Mouse (Mus musculus) heart, adult 2 months (tissue): ENCODE measurements at regions not wholly inside any gene's neighbourhood (a gene's known extent, or its start where the extent isn't known, plus 50 kb on each side); places are given as distances from the start of the nearest gene placed in this dataset.

Source experiments
- DNase-seq, 2 experiments: peaks; one replicate each; pipeline ENCODE4 v3.0.0; 2021
- H3K27ac ChIP-seq: fragments of 200-600 bp; 2 replicates; pipeline ENCODE4 v1.8.1; 2022
- H3K27me3 ChIP-seq: fragments of 200-500 bp; 2 replicates; pipeline ENCODE4 v1.6.1; 2012; ENCODE audit warnings: mild to moderate bottlenecking, low read length, inconsistent platforms, mixed read lengths; ENCODE audit not compliant: control insufficient read depth, insufficient read depth
- H3K36me3 ChIP-seq: fragments of 200-500 bp; 2 replicates; pipeline ENCODE4 v1.6.1; 2012; ENCODE audit warnings: low read length, inconsistent platforms; ENCODE audit not compliant: control insufficient read depth, insufficient read depth
- H3K4me1 ChIP-seq: fragments of 200-500 bp; 2 replicates; pipeline ENCODE4 v1.6.1; 2011; ENCODE audit warnings: low read length; ENCODE audit not compliant: control insufficient read depth, insufficient read depth
- H3K4me3 ChIP-seq: fragments of 200-600 bp; 2 replicates; pipeline ENCODE4 v1.8.1; 2022
- H3K79me2 ChIP-seq: fragments of 200-500 bp; replicated peaks from 2 replicates; pipeline ENCODE4 v1.6.1; 2012; ENCODE audit warnings: mild to moderate bottlenecking, inconsistent platforms, low read length, moderate library complexity, mixed read lengths; ENCODE audit not compliant: control insufficient read depth, insufficient read depth
- H3K9ac ChIP-seq: fragments of 200-500 bp; 2 replicates; pipeline ENCODE4 v1.6.1; 2012; ENCODE audit warnings: low read depth, mild to moderate bottlenecking, control low read depth, inconsistent platforms, low read length, mixed read lengths
- CTCF ChIP-seq: fragments of 200-600 bp; IDR thresholded peaks from 2 replicates; pipeline ENCODE4 v1.8.1; 2022; ENCODE audit warnings: antibody characterized with exemption, mild to moderate bottlenecking, moderate library complexity
- EP300 ChIP-seq: fragments of 200-500 bp; IDR thresholded peaks from 2 replicates; pipeline ENCODE4 v1.6.1; 2011; ENCODE audit warnings: low read depth, low read length, control low read depth; ENCODE audit not compliant: insufficient read depth
- POLR2A ChIP-seq: fragments of 200-500 bp; IDR thresholded peaks from 2 replicates; pipeline ENCODE4 v1.6.1; 2011; ENCODE audit warnings: mild to moderate bottlenecking, low read depth, low read length, control low read depth; ENCODE audit not compliant: insufficient read depth
- WGBS: fragments of 180-500 bp; shearing (Covaris S2); methylation state at CpG from one replicate; pipeline ENCODE4 v1.1.7; 2018; 5-methylcytosine and 5-hydroxymethylcytosine counted together
- intact Hi-C: fragments of 180-260 bp; cut with DNase I; formaldehyde crosslinking; loops from one replicate; pipeline ENCODE4 v1.15.1; 2025

DNA sequence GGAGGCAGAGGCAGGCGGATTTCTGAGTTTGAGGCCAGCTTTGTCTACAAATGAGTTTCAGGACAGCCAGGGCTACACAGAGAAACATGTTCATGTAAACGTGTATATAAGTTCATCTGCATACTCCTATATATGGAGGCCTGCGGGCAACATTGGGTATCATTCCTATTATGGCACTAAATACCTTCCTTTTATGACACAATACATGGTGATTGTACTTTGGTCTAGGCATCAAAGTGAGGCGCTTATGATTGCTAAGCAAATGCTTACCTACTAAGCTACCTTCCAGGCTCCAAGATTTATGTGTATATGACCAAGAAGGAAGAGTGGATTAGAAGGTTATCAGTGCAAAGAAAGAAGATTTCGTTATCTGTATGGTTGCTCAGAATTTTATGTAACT lies 207.1 kb downstream of the 4933402N22Rik start:
- TF ChIP-seq EP300, result no peak
- no peak for TF ChIP-seq CTCF
- intact Hi-C loops, result no loop called here

DNA sequence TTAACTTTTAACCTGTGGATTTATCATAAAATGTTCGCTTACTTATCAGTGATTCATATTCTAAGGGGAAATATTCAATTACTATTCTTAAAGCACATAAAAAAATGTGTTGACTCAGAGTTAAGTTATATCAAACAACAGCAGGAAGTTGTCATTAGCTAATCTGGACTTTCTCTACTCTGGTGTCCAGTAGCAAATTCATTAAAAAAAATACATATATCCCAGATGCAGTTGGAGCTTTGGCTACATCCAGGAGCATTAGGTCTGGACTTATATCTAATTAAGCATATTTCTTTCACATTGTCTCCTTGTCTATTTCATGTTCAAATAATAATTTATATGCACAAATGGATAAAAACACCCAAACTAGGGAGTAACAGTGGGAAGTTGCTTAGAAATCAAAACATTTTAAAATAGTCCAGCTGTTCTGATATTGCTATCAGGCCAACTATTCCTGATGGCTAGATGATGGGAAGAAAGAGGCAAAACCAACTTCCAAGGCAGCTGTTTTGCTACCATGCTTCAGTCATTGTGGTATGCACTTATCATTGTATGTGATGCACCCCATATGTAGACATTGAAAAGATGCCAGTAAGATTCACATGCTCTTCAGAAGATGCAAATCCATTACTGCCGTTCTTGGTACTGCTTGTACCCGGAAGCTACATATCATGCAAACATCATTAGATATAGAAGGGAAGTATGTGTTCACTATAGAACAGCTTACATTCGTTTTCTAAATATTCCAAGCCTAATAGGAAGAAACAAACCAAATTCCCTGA lies 209.8 kb downstream of the 4933402N22Rik start:
- no peak overlapping the region for H3K4me3 ChIP-seq
- intact Hi-C loops, result no loop called here
- DNase-seq, result no peak
- H3K4me1 ChIP-seq, result no peaks in the 10 kb centered on the region
- H3K79me2 ChIP-seq, result no peaks in the 10 kb centered on the region
- H3K27me3 ChIP-seq, result no peaks in the 10 kb centered on the region
- H3K36me3 ChIP-seq, result no peaks in the 10 kb centered on the region
- TF ChIP-seq POLR2A (no peak), EP300 (no peak), CTCF (no peak)
- 59% methylated on average over 4 of the region's 4 CpGs for WGBS
- H3K9ac ChIP-seq, result no peak overlapping the region
- H3K27ac ChIP-seq, result no peak overlapping the region

More for the DNA sequence above, 207.1 kb downstream of the 4933402N22Rik start:
- WGBS, result 85% methylated on average over 5 of the region's 5 CpGs
- H3K4me1 ChIP-seq, result no peaks in the 10 kb centered on the region
- no peak overlapping the region for H3K9ac ChIP-seq
- H3K27me3 ChIP-seq, result no peaks in the 10 kb centered on the region
- H3K27ac ChIP-seq, result no peak overlapping the region
- DNase-seq, result no peak
- H3K4me3 ChIP-seq, result no peak overlapping the region
- H3K79me2 ChIP-seq, result no peaks in the 10 kb centered on the region
- no peaks in the 10 kb centered on the region for H3K36me3 ChIP-seq

DNA sequence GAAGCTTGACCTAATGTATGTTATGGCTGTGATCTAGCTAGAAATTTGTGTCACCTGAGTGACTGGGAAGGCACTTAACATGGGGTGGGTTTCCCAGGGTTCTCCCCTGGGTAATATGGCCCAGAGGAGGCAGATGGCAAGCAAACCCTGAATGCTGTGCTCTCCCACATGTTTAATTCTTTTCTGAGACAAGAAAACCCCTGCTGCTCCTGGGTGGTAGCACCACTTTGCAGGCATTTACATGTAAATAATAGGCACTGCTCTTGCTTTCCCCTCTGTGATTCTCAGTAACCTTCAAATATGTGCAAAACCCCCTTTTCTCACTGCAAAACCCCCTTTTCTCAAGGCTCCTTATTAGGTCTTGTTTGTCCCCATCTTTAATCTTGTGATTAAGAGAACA lies 221.1 kb downstream of the 4933402N22Rik start:
- Histone ChIP-seq H3K4me1 (no peaks in the 10 kb centered on the region), H3K27ac (no peak overlapping the region), H3K27me3 (no peaks in the 10 kb centered on the region), H3K36me3 (no peaks in the 10 kb centered on the region), H3K9ac (no peak overlapping the region), H3K4me3 (no peak overlapping the region), H3K79me2 (no peaks in the 10 kb centered on the region)
- DNase-seq, result no peak
- intact Hi-C loops, result no loop called here
- TF ChIP-seq POLR2A (no peak), EP300 (no peak), CTCF (no peak)

DNA sequence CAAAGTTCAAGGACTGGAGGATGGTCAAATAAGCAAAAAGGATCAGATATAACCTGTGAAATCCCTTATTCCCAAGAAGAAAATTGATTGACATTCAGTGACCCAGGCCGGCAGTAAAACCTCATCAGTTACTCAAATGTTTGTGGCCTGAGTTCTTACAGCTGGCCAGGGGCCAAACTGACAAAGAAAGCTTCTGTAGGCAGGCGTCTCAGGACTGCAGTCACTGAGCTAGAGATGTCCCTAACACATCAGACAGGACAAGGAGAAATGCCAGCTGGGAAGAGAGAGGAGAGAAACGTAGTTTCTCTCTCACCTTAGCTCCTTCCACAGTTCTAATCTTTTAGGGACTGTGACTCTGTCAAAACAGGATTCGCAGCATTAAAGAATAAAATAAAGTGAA lies 229.9 kb upstream of the Sema3d start:
- 41% methylated on average over 4 of the region's 4 CpGs for WGBS
- H3K27me3 ChIP-seq, result no peaks in the 10 kb centered on the region
- H3K4me1 ChIP-seq, result 0 out of 2 replicates have a peak, but pooled peaks cover 1% of the 10 kb centered on the region
- DNase-seq, result no peak
- H3K27ac ChIP-seq, result no peak overlapping the region
- H3K9ac ChIP-seq, result no peak overlapping the region
- no peaks in the 10 kb centered on the region for H3K79me2 ChIP-seq
- no peak overlapping the region for H3K4me3 ChIP-seq
- no peak for TF ChIP-seq POLR2A
- no peak for TF ChIP-seq CTCF
- TF ChIP-seq EP300, result no peak
- intact Hi-C loops, result no loop called here
- no peaks in the 10 kb centered on the region for H3K36me3 ChIP-seq

DNA sequence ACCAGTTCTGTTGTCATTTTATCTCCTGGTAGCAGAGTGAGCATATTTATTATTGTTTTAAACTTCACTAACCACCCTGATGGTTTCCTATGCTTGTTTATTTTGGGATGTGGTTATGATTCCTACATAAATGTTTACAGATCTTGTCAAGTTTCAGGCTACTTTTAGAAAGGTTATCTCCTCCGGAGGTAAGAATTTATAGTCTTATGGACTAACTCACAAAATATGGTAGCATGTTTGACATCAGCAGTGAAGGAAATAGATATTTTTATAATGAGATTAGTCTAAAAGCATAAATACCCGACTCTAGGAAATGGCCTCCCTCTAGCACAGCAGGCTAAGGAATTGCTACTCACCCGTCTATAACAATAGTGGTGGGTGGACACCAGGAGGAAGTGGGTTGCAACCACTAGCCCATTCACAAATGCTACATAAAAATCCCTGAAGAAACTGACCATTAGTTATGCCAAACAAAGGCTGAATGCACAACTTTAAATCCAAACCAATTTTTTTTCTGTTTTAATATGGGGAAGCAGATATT lies 228.6 kb upstream of the Sema3d start:
- TF ChIP-seq EP300 (no peak), POLR2A (no peak), CTCF (no peak)
- no peaks in the 10 kb centered on the region for H3K36me3 ChIP-seq
- no peak overlapping the region for H3K27ac ChIP-seq
- no peak overlapping the region for H3K4me3 ChIP-seq
- H3K9ac ChIP-seq, result no peak overlapping the region
- no peaks in the 10 kb centered on the region for H3K79me2 ChIP-seq
- H3K4me1 ChIP-seq, result 0 out of 2 replicates have a peak, but pooled peaks cover 1% of the 10 kb centered on the region
- H3K27me3 ChIP-seq, result no peaks in the 10 kb centered on the region
- DNase-seq, result no peak
- 28% methylated on average over 3 of the region's 3 CpGs for WGBS
- intact Hi-C loops, result no loop called here

DNA sequence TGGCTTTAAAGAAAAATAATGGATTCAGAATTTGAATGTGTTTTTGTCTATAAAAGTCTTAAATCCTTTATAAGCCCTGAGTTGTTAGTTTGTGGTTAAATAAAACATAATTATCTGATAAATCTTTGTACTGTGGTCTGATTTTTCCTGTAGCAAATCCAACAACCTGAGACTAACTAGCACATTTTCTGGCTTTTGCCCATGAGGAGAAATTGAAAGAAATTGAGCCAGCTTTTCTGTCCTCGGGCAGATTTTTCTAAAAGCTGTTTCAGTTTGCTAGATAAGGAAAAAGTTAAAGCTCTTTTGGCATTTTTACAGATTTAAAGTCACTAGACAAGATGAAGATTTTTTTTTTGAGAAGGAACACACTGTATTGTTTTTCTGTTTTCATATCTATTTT lies 191.5 kb upstream of the Sema3d start:
- Histone ChIP-seq H3K4me3 (no peak overlapping the region), H3K4me1 (no peaks in the 10 kb centered on the region), H3K79me2 (no peaks in the 10 kb centered on the region), H3K9ac (no peak overlapping the region), H3K27me3 (no peaks in the 10 kb centered on the region), H3K36me3 (no peaks in the 10 kb centered on the region), H3K27ac (no peak overlapping the region)
- WGBS, result 36% methylated on average over 1 of the region's 1 CpGs
- no peak for TF ChIP-seq EP300
- no peak for TF ChIP-seq POLR2A
- no peak for TF ChIP-seq CTCF
- intact Hi-C loops, result no loop called here
- no peak for DNase-seq
